Mouse (Mus musculus): ENCODE results near the gene Emc8. TPM values are rescaled to one million over a fixed set of nuclear protein-coding genes. Genes with fewer than 3 reads are reported as not detected.

The Emc8 gene
- 10 to 100 TPM; 45.6 to 46.9 TPM for total RNA-seq (2021)

DNA sequence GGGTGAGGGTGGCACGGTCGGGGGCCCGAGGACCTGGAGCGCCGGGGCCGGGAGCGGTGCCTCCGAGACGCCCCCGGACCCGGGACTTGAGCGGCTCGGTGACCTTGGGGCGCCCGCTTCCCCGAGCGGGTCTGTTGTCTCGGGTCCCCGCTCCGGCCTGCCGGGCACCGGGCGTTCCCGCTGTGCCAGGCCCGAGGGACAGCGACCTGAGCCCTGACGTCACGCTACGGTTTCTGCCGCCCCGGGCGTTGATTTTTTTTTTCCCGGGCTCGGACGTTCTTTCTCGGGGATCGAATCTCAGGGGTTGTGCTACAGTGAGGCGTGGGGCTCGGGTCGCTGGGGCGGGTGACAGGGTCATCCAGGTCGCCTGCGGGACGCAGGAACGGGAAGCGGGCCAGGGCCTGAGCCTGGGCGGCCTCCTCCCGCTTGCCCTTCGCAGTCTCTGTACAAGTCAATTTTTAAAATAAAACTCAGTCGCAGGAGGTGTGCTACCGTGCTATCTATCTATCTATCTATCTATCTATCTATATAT is at the start of gene Emc8:
Gene Emc8 (minus strand): TSS at position 200 of the 532 bp plus-strand sequence.
- intact Hi-C loops (cut with DNase I) = no loop called here
- no peak for DNase-seq (ENCODE audit: low spot score)

DNA sequence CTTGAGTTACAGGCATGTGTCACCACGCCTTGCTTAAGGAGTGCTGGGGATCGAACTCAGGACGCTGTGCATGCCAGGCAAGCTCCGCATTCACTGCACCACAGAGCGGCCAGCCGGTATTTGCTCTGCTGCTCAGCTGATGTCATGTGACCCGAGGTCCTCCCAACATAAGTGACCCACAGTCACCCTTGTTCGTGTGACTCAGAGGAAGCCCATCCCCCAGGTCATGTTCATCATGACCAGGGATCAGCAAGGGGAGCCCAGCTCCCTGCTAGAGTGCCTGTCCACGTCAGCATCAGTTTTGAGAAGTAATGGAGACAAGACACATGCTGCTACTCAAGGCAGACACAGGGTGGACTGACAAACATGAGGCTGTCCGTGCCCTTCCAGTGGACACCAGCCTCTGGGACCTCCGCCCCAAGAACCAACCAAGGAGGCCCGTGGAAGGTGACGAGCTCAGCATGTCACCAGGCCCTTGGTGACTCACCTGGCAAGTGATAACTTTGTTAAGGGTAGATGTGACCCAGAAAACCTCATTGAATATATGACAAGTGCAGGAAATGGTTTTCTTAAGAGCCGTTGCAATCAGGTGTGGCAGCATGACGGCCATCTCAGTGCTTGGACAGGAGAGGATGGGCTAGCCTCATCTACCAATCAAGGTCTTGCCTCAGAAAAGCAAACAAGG is 47.8 kb upstream of the Emc8 start:
- DNase-seq (ENCODE audit: low spot score) = no peak
- intact Hi-C loops (cut with DNase I) = no loop called here

DNA sequence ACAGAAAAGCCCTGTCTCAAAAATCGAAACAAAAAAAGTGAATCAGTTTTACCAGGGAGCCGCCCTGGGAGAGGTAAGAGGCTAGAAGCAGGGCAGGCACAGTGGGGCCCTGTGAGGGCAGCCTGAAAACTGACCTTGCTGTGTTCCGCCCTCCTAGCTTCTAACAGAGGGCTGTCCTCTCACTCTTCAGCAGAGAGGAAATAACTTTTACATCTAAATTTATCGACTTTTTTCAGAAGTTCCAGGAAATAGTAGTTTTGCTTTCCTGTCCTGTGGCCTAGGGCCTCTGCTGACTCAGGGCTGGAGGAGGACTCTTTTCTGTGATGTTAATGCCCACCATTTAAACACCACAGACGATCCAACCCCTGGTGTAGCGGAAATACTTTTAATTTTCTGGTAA is 46.8 kb upstream of the Emc8 start:
- DNase-seq (ENCODE audit: low spot score) = no peak
- intact Hi-C loops (cut with DNase I) = no loop called here

DNA sequence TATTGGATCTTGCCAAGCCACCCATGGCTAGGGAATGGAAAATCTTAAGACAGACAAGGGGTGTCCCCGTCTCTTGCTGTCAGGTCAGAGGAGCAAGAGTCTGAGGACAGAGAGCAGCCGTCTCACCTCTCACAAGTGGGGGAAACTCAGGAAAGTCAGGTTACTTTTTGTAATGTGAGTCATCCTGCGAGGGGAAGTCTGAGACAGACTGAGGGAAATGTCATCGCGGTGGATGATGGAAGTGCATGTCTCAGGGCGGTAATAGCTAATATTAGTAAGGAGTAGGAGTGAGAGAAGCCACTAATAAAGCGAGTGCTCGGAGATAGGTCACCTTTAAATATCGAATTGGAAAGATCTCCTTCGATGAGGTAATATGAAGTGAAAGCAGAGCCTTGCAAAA is 40.8 kb upstream of the Emc8 start:
- intact Hi-C loops (cut with DNase I) = no loop called here
- no peak for DNase-seq (ENCODE audit: low spot score)

DNA sequence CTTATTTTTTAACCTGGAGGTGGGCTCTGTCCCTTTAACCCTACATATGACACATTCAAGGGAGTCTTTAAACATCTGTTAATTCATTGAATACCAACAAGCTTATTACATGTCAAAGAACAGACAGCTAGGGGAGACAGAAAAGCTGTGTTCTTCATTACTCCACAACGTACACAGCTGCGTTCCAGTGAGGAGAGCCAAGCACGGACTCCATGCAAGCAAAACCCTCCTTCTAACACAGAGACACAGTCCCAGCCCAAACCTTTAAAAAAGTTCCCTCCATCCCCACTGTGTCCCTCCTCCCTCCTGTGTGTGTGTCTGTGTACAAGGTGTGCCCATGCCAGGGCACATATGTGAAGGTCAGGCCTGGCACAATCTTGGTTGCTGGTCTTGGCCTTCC is 37.8 kb upstream of the Emc8 start:
- DNase-seq (ENCODE audit: low spot score) = no peak
- intact Hi-C loops (cut with DNase I) = no loop called here

DNA sequence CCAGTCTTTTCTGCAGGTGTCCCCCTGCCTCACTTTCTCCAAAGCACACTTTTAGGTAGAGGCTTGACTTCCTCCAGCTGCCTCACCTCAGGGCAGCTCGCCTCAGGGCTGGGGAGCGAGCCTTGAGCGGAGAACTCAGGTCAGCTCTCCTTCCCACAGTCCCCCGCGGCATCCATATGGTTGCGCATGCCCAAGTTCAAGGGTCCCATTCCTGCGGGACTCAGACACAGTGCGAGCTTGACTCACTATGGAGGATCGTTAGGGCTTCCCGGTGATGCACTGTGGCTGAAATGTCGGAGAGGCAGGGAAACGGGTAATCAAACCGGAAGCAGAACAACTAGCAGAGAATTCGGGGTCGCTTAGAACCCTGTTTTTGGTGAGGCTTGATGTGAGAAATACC is 36.8 kb upstream of the Emc8 start:
- intact Hi-C loops (cut with DNase I) = no loop called here
- no peak for DNase-seq (ENCODE audit: low spot score)

DNA sequence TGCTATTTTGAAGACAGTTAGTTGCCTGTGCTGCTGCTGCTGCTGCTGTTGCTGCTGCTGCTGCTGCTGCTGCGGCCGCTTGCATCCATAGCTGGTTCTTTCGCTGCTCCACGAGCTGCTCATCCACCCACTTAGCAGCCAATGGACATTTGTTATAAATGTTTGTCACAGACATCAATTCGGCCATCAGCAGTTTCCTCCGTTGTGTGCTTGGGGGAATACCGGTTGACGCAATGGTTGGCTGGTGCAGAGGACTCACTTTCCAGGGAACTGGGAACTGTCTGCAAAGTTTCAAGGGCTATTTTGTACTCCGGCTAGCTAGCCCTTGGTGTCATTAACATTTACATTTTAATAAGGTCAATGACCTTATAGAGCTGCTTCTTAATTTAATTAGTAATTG is 35.8 kb upstream of the Emc8 start:
- no peak for DNase-seq (ENCODE audit: low spot score)
- intact Hi-C loops (cut with DNase I) = no loop called here

DNA sequence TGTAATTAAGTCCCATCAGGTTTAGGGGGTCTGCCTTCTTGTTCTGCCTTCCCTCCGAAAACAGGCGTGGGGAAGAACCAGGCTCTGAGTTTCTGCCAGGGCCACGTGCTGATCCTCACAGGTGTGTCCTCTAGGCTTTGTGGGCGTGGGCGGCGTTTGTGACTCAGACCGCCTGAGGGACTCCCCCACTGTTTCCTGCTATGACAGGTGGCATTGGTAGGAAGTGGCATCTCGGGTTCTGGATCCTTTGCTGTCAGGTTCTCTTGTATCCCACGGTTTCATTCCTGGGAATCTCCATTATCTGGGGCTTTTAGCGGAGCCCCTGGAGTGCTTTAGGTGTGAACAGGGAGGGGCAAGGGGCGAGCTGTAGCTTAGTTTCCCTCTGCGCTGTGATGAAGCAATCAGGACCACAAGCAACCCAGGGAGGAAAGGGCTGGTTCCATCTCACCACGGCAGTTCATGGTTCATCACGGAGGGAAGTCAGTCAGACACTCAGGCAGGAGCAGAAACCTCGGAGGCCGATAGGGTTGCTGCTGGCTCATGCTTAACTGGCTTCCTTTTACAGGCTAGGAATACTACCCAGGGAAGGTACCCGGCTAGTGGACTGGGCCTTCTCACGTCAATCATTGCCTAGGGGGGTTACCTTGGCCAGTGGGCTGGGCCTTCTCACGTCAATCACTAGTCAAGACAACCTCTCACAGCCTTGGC is 33.5 kb upstream of the Emc8 start:
- DNase-seq (ENCODE audit: low spot score) = no peak

DNA sequence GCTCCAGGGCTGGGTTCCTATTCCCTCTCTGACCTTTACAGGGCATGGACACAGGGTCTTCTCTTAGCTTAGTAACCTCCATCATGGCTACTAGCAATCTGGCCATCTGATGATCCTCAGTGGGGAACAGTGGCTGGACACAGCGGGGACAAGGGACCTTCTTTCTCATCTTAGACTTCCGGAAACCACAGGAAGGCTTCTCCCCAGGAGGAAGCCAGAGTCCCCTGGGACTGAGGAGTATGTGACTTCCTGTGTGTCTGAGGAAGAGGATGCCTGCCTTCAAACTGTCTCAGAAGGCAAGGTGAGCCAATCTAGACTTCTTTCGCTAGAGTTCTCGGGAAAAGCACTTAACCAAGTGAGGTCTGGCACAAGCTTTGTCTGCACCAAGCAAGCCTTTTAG is 31.7 kb upstream of the Emc8 start:
- intact Hi-C loops (cut with DNase I) = no loop called here
- no peak for DNase-seq (ENCODE audit: low spot score)

More for the DNA sequence above, 33.5 kb upstream of the Emc8 start:
- intact Hi-C loops (cut with DNase I) = no loop called here

DNA sequence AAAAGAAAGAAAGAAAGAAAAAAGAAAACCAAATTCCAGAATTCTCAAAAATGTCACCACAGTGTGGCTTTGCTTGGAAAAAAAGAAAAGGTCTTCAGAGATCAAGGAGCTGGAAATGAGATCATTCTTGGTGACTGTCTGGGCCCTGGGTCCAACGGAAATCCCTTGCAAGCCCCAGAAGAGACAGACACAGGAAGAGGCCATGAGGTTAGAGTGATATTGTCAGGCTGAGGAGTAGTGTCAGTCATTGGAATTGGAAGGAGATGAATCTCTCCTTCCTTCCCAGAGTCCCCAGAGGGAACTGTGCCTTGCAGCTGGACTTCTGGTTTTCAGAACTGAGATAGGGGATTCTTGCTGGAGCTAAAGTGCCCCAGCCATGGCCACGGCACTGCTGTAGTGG is 31.2 kb upstream of the Emc8 start:
- intact Hi-C loops (cut with DNase I) = no loop called here
- DNase-seq (ENCODE audit: low spot score) = no peak

DNA sequence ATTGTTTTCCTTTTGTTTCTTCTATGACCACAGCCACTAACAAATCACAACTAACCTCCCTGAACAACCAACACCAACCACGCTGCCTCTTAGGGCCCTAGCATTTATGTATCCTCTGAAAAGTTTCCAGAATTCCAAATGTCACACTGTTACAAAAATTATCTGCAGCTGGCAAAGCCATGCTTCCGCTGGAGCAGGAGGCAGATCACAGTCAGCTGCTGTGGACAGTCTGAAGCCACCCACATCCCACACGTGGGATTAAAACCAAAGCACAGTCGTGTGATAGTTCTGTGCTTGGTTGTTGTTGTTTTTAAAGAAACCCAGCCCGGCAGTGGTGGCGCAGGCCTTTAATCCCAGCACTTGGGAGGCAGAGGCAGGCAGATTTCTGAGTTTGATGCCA is 30.7 kb upstream of the Emc8 start:
- intact Hi-C loops (cut with DNase I) = no loop called here
- no peak for DNase-seq (ENCODE audit: low spot score)

DNA sequence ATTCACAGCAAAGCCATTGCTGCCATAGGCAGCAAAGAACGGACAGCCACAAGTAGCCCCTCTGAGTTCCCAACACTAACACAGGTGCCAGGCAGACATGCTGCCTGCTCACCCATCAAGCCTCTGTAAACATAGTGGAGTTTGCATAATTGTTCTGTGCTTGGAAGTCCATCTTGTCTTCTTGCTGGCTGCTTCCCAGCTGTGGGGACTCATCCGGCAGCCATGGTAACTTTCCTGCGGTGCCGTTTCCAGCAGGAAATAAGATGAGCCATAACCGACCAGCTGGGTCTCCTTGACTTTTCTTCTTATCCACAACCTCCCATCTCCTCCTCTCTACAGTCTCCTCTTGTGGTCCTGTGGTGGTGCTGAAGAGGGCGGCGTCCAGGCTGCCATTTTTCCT is 30.1 kb upstream of the Emc8 start:
- intact Hi-C loops (cut with DNase I) = no loop called here
- no peak for DNase-seq (ENCODE audit: low spot score)

DNA sequence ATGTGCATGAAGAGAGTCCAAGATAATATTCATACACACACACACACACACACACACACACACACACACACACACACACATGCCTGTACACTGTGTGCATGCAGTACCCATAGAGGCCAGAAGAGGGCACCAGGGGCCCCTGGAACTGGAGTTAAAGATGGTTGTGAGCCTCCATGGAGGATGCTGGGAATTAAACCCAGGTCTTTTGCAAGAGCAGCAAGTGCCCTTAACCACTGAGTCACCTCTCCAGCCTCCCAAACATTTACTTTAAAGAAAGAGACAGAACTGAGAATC is 29.6 kb upstream of the Emc8 start:
- intact Hi-C loops (cut with DNase I) = no loop called here
- no peak for DNase-seq (ENCODE audit: low spot score)

DNA sequence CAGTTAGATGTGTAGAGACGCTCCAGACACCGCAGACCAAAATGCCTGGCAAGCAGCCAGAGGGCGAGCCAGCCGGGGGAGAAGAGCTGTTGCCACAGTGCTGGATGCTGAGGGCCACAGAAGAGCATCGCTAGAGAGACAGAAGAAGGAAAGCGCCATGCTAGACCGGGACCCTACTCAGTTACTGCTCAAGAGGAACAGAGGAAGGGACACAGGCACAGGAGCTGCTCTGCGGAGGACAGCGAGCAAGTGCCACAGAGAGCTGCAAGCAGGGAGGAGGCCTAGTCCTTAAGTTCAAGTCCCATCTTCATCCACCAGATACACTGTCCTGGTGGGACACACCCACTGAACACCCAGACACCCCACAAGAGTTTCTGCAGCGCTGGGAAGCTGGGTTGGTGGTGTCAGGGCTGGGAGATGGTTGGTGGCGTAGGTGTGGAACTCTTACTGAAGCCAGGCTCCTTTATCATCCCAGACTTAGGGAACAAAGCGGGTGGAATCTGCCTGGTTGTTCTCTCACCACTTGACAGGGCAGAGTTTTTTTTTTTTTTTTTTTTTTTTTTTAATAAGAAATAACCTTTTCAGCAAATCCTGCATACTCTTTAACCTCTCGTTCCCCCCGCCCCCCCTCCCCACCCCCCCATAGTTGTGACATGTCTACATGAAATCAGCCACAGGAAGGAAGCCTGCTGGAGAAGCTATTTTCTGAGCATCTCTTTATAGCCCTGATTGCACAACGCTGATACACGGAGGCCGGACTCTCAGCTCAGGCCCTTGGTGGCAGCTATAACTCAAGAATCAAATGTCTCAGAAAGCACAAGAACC is 29.0 kb upstream of the Emc8 start:
- DNase-seq (ENCODE audit: low spot score) = no peak
- intact Hi-C loops (cut with DNase I) = no loop called here

DNA sequence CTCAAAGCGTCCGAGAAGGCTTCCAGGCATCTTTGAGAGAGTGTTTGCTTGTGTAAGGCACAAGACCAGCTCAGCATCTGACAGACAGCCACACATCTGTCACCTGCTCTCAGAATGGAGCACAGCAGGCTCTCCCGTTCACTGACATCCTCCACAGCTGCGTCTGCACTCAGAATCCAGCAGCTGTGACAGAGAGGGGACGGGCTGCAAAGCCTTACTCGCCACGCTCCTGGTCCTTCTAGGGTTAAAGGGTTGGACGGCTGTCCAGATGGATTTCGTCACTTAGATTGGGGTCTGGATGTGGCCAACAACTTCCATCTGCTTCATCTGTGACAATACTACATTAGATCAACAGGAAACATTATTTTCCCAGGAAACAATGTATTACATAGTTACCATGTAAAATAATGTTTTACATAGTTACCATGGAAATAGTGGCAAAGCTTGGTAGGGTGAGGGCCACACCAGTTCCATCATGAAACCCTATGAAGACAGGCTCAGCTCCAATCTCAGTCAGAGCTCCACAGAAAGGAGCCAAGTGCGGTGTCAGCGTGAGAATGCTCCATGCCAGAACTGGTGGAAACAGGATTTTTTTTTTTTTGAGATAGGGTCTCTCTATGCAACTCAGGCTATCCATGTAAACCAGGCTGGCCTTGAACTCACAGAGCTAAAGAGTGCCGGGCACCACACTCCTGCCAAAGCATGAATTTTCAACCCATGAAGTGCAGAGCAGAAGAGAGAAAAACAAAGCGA is 28.2 kb upstream of the Emc8 start:
- DNase-seq (ENCODE audit: low spot score) = no peak

DNA sequence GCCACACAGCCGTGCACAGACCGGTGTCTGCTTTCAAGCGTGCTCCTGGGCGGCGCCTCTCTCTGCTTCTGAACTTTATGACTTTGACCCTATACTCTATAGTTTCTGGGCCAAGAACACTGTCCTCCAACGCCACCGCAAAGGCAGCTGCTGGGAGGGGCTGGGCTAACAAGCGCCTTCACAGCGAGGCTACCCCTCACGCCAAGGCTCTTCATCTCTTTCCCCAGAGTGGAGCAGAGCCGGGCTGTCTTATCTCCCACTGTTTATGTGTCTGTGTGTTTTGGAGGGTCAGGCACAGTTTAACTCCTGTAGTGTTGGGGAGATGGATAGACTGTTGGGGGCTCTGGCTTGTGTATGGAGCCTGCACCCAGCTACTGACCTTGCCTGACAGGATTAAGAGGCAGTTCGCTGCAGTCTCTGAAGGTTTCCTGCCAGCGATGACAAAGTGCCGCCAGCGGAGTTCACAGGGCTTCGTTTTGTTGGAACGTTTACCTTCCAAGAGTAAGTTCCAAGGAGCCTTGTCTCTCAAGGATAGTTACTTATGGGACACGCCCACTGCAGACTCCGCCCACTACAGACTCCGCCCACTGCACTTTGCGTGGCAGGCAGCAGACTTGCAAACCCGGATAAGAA is 25.6 kb upstream of the Emc8 start:
- intact Hi-C loops (cut with DNase I) = no loop called here
- DNase-seq (ENCODE audit: low spot score) = no peak

More for the DNA sequence above, 28.2 kb upstream of the Emc8 start:
- intact Hi-C loops (cut with DNase I) = no loop called here

DNA sequence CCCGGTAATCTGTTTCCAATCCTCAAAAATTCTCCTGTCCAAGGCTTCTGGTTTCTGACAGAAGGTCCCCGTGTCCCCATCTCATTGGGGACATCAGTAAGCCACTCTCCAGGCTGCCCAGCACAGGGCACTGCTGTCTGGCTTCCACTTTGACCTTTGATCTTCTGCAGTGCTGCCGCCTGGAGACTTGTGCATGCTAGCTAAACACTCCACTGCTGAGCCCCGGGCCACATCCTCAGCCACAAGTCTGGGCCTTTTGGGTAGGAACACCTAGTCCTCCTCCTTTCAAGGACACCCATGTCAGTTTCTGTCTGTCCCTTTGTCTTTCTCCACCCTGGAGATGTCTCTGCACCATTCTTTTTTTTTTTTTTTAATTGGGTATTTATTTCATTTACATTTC is 24.6 kb upstream of the Emc8 start:
- intact Hi-C loops (cut with DNase I) = no loop called here
- DNase-seq (ENCODE audit: low spot score) = no peak

DNA sequence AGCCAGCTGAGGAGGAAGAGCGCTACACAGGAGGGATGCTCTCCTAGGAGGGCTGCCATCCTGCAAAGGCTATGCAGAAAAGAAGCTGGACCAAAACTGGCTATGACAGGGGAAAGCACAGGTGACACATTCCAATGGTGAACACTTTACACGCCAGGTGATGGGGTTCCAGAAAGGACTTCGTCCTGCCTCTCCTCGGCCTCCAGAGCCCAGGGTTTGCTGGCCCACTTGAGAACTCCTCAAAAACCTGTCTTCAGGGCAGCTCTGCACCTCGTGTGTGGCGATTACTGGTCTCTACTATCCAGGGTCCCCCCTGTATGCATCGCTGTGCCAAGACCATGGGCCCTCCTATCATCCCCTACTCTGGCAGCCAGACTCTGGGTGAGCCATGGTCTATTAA is 20.1 kb upstream of the Emc8 start:
- DNase-seq (ENCODE audit: low spot score) = no peak
- intact Hi-C loops (cut with DNase I) = no loop called here

DNA sequence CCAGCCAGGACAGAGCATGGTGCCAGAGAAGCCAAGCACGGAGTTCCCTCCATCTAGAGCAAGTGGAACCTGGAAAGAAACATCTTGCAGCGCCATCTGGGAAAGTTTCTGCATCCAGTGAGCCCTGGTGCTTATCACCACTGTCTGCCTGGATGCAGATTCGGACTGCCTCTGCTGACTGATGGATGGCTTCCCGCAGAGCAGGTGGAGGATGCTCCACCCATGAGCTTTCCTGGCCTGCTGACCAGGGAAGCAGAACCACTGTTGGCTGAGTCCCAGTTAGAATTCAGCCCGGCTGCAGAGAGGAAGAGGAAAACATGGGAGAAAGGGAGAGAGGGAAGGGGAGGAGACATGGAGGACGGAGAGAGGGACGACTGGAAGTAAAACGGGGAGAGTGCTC is 19.4 kb upstream of the Emc8 start:
- intact Hi-C loops (cut with DNase I) = no loop called here
- peak; percentile 35 for DNase-seq (ENCODE audit: low spot score)

DNA sequence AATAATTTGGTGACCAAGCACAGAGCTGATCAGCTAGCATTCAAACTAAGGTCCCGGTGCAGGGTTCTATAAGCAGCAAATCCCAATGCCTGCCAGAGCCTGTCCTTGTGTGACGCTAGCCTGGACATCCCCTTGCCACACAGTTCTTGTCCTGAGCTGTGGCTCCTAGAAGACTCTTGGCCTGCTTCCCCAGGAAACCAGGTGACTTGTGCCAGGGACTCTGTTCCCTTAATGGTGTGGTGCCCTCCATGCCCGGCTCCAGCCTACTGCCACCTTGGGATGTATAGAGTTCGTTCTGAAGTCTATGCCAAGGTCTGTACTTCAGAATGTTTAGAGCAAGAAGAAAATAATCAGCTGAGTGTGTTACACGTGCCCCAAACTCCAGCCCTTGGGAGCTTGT is 18.2 kb upstream of the Emc8 start:
- intact Hi-C loops (cut with DNase I) = no loop called here
- no peak for DNase-seq (ENCODE audit: low spot score)

Data from heart, postnatal 25 days (tissue).